Mouse (Mus musculus): Measurements from ENCODE around the gene Lonrf2.

The Lonrf2 gene

DNA sequence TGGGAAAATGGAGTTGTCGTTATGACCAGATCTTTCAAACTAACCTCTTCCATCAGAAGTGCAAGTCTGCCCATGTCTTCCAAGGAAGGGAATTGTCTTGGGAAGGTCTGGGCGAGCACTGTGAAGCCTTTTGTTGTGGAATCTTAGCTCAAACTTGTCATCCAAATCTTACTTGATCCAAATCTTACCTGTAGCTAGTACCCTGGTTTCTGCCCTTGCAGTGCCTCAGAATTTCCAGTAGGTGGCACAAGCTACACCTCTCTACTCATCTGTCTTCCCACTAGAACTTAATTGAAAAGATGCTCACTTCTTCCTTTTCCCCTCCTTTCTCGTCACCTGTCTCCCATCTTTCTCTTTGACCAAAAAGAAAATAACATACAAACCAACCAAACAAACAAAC lies 47.6 kb downstream of the Lonrf2 start:
- in situ Hi-C loops (cut with MboI; ENCODE audit: low pct_unique_long_range_greater_than_20kb in 1 of 2, low sequenced_read_pairs in 2 of 2, unreplicated experiment in 1 of 2): no loop called here

DNA sequence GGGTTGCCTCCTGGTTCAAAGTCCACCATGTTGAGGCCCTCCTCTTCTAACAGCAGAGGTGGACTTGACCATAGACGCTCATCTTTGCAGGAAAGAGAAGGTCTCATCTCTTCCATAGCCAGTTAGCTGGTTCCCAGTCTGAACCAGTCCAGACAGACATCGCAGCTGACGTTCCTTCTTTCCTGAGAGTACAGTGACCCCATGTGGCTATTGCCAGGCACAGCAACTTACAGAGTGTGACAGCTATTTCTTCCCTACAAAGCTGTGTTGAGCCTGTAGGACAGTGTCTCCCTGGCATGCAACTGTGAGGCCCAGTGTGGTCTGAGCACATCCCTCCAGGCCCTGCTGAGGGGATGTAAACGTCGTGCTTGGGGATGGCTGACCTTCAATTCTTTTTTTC lies 49.1 kb downstream of the Lonrf2 start:
- in situ Hi-C loops (cut with MboI; ENCODE audit: low pct_unique_long_range_greater_than_20kb in 1 of 2, low sequenced_read_pairs in 2 of 2, unreplicated experiment in 1 of 2): no loop called here

DNA sequence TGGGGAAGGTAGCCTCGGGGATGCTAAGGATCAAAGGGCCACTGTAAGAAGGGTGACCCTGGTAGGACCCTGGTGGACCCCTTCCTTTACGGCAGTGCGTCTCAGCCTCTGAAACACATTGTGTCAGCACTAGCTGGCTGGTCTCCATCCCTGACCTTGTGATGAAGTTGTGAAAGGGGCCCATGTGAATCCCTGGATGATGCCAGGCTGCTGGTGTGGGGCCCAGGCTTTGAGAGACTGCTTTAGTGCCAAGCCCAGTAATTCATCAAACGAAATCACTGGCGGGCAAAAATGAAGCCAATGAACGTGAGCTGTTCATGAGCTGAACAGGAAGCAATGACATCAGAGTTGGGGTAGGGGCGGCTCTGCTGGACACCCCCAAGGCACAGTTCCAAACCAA lies 50.2 kb downstream of the Lonrf2 start:
- in situ Hi-C loops (cut with MboI; ENCODE audit: low pct_unique_long_range_greater_than_20kb in 1 of 2, low sequenced_read_pairs in 2 of 2, unreplicated experiment in 1 of 2): no loop called here

DNA sequence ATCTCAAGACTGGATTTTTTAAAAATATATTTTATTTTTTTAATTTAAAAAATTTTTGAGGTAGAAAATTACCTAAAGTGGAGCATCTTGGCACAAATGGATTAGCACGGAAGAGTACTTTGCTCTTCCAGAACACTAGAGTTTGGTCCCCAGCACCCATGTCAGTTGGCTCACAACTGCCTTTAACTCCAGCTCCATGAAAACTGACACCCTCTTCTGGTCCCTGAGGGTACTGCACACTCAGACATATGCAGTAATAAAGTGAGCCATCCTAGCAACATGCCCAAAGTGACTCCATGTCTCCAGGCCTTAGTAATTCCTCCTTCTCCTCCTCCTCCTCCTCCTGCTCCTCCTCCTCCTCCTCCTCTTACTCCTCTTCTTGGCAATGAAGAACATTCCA lies 58.2 kb downstream of the Lonrf2 start:
- in situ Hi-C loops (cut with MboI; ENCODE audit: low pct_unique_long_range_greater_than_20kb in 1 of 2, low sequenced_read_pairs in 2 of 2, unreplicated experiment in 1 of 2): no loop called here

DNA sequence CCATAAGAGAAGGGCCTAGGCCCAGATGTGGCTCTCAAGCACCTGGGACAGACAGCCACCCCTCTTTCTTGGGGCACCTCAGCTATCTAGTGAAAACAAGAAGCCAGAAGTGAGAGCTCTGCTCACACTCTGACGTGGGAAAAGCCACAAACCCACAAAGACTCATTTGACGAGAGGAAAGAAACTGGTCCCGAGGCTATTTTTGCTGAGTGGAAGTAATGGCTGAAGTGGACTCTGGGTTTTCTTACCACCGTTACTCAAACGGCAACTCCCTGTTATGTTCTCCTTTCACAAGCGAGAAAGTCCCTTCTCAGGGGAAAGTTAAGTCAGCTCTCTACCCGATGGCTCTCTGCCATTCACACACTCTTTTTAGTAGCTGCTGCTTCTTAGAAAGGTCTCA lies 59.0 kb downstream of the Lonrf2 start:
- in situ Hi-C loops (cut with MboI; ENCODE audit: low pct_unique_long_range_greater_than_20kb in 1 of 2, low sequenced_read_pairs in 2 of 2, unreplicated experiment in 1 of 2): no loop called here

DNA sequence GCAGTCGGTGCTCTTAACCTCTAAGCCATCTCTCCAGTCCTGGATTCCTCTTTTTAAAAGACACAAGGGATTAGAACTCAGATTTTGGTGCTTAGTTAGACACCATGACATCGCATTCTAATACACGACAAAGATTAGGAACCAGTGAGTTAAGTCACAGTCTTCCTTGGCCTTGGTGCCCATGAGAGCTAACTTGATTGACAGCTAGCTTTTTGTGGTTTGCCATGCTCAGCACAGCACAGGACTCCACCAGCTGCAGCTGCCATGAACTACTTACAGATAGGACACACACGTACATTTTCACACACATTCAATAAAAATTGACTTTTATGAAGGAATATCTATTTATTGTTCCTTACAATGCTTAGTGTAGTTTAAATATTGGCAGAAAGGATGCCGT lies 60.8 kb downstream of the Lonrf2 start:
- in situ Hi-C loops (cut with MboI; ENCODE audit: low pct_unique_long_range_greater_than_20kb in 1 of 2, low sequenced_read_pairs in 2 of 2, unreplicated experiment in 1 of 2): no loop called here

DNA sequence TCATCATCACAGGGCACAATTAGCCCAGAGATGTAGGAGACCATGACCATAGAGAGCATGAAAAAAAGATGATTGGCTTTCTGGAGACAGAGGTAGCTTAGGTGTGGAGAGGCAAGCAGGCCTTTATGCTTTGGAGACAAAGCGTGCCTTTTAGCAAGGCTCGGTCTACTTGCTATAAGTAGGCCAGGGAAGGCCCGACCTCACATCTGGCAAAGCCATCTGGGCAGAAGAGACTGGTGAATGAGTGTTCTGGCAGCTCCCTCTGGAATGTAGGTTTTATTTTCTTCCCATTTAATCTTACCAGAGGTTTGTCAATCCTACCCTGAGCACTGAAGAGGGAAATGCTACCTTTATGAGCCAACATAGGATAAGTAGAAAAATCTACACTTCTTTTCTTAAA lies 65.8 kb downstream of the Lonrf2 start:
- in situ Hi-C loops (cut with MboI; ENCODE audit: low pct_unique_long_range_greater_than_20kb in 1 of 2, low sequenced_read_pairs in 2 of 2, unreplicated experiment in 1 of 2): loop anchor here (25.0 kb wide), 2 partner anchors 383 to 583 kb away; no protein-coding TSS in a partner anchor

DNA sequence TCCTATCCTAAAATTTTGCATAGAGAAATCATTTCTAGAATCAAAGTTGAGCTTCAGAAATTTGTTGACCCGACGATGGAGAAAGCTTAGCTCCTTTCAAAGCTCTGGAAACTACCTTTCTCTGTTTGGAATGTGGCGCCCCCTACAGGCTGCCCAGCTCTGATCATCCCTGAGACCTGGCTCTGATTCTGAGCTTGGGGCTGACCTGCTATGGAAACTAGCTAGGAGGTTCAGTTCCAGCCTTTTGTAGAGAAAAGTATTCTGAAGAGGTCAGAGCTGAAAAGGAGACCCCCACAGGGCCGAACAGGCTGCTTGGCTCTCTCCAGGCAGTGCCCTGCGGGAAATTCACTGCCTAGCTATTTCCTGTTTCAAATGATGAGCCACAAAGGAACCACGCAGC lies 66.6 kb downstream of the Lonrf2 start:
- in situ Hi-C loops (cut with MboI; ENCODE audit: low pct_unique_long_range_greater_than_20kb in 1 of 2, low sequenced_read_pairs in 2 of 2, unreplicated experiment in 1 of 2): loop anchor here (25.0 kb wide), 2 partner anchors 383 to 583 kb away; no protein-coding TSS in a partner anchor

DNA sequence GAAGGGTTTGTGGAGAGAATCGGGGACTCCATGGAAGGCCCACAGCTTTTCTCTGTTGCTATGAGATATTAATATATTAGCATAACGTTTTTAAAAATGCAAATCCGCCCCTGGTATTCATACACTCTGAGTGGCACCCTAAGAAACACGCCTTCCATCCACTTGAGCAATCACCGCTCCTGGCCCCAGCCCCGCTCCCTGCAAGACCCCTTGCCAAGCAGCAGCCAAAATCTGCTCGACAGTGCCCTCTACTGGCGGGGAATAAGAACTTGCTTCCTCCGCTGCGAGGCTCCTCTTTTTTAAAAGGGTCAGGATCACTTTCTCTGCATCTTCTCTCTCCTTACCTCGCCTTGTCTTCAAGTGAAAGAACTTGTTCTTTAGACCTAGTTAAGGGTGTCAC lies 68.7 kb downstream of the Lonrf2 start:
- in situ Hi-C loops (cut with MboI; ENCODE audit: low pct_unique_long_range_greater_than_20kb in 1 of 2, low sequenced_read_pairs in 2 of 2, unreplicated experiment in 1 of 2): loop anchor here (25.0 kb wide), 2 partner anchors 381 to 581 kb away; no protein-coding TSS in a partner anchor

DNA sequence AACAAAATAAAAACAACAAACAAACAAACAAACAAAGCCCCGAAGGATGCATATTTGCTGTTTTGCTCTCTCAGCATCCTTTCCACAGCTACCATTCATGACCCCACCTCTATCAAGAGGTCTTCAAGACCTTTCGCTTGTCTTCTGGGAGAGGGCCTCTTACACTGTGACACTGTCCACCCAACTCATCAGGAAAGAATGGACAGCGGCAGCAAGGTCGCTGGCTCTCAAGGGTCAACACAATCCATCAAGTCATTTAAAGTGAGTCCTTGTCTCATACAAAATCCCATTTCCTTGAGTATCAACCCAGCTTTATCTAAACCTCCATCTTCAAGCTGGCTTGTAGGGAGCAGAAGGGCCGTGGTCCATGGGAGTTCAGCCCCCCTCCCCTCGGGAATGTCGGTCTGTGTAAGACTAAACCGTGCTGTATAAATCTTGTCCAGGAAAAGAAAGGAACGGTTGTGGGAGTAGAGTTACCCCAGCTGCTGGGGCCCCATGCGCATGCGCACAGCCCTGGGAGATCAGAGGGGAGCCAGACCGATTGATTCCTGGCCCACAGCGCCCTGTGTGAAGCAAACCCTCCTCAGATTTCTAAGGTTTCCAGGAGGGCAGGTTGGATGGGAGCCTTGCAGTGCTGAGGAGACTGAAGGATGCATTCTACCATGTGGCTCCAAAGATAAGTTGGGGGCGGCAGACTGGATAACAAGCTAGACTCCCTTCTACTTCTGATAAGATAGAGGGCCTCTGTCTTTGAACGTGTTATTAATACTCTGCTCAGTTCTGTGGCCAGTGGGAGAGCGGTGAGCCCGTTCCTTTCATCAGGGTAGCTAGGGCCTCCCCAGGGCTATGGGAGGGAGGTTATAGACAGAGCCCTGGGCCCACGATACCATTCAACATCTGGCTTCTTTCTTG lies 69.6 kb downstream of the Lonrf2 start:
- in situ Hi-C loops (cut with MboI; ENCODE audit: low pct_unique_long_range_greater_than_20kb in 1 of 2, low sequenced_read_pairs in 2 of 2, unreplicated experiment in 1 of 2): loop anchor here (25.0 kb wide), 2 partner anchors 380 to 580 kb away; no protein-coding TSS in a partner anchor

DNA sequence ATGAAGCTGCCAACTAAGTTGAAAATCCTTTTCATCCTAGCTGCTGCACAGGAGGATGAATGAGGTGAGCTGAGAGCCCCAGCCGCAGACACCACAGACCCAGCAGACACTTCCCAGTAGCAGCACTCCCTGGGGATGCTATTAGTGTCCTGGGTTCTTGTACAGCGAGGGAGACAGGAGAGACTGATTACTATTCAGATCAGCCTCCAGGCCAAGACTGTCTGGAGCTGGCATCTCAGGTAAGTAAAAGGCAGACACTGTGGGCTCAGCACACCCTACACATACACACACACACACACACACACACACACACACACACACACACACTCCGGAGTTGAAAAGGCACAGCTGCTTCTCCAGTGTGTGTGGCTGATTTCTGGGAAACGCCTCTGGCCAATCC lies 70.3 kb downstream of the Lonrf2 start:
- in situ Hi-C loops (cut with MboI; ENCODE audit: low pct_unique_long_range_greater_than_20kb in 1 of 2, low sequenced_read_pairs in 2 of 2, unreplicated experiment in 1 of 2): loop anchor here (25.0 kb wide), 2 partner anchors 379 to 579 kb away; no protein-coding TSS in a partner anchor

DNA sequence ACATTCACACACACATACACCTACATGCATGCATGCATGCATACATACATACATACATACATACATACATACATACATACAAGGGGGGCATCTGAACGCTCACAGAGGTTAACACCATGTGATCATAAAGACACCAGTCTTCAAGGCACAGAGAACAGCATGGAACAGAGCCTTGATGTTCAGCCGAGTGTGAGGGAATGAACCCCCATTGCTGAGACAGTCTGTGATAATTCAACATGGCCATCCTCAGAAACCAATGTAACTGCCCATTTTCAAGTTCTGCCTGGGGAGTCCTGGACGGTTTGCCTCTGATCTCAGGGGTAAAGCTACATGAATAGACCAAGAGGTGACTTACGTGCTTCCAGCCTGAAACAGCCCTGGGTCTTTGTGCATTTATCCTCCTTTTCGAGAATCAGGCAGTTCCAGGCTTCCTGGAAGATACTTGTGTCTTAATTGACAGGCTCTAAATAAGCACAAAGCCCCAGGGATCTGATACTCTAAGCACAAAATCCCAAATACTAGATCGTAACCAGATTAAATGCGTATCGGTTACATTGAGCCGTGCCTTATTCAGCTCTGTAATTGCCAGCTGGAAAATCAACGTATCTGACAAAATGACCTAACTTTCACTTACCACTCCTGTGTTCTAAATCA lies 72.4 kb downstream of the Lonrf2 start:
- in situ Hi-C loops (cut with MboI; ENCODE audit: low pct_unique_long_range_greater_than_20kb in 1 of 2, low sequenced_read_pairs in 2 of 2, unreplicated experiment in 1 of 2): loop anchor here (25.0 kb wide), 2 partner anchors 377 to 577 kb away; no protein-coding TSS in a partner anchor

DNA sequence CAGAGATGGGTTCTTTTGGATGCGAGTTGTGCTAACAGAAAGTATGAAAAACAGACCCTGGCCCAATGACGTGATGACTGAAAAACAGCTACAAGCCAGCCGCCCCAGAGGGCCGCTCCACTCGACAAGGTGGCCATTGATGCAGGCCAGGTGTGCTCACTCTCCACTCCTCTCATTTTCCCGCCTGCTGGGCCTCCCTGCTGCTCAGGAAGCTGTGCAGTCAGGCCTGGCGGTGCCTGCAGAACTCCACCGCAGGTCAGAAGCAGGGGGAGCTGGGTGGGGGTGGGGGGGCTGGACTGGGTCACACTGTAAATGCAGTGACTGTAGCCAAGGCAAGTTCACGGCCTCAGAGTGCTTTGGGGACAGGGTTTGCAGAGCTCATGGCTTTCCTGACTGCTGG lies 76.1 kb downstream of the Lonrf2 start:
- in situ Hi-C loops (cut with MboI; ENCODE audit: low pct_unique_long_range_greater_than_20kb in 1 of 2, low sequenced_read_pairs in 2 of 2, unreplicated experiment in 1 of 2): loop anchor here (25.0 kb wide), 2 partner anchors 373 to 573 kb away; no protein-coding TSS in a partner anchor

DNA sequence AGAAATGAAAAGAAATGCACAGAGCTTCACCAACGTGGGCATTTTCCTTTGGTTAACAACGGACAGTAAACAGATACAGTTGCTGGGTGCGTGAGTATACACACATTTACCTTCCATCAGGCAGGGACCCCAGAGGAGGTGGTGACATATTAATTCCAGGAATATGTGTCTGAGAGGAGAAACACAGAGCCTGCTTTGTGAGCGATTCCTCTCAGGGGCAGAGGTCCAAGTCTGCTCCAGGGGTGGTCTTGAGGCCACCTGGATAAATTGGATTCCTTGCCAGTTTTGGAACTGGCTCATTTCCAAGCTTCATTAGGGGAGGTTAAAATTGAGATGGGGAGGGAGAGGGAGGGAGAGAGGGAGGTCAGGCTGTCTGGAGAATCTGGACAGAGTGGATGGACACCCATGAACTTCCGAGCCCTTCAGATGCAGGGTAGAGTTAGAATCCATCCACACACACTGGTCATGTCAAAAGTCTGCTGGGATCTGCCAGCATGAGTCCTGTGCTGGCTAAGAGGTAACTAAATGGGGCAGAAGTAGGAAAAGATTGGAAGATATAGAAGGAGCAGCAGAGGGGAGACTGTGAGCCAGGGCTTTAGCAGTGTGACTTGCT lies 78.6 kb downstream of the Lonrf2 start:
- in situ Hi-C loops (cut with MboI; ENCODE audit: low pct_unique_long_range_greater_than_20kb in 1 of 2, low sequenced_read_pairs in 2 of 2, unreplicated experiment in 1 of 2): loop anchor here (25.0 kb wide), 2 partner anchors 371 to 571 kb away; no protein-coding TSS in a partner anchor

DNA sequence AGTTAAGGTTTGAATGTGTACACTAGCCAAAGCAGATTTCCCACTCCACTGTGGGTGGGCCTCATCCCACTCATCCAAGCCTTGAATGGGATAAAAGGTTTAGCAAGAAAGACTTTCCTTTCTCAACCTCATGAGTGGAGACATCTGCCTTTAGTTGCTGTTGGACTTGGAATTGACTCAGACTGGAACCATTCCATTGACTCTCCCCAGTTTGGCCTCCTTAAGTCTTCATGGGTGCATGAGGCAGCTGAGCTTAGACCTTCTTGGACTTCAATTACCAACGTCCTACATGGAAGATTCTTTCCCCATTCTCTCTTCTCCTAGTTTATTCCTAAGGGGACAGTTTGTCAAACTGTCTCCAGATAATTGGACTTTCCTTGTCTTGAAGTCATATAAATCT lies 92.6 kb downstream of the Lonrf2 start:
- in situ Hi-C loops (cut with MboI; ENCODE audit: low pct_unique_long_range_greater_than_20kb in 1 of 2, low sequenced_read_pairs in 2 of 2, unreplicated experiment in 1 of 2): no loop called here

All from mouse embryonic stem cell (cell line).